Mouse (Mus musculus) G1E (cell line): Measurements from ENCODE around the gene Ppil4.

Experiments
- CTCF ChIP-seq: IDR thresholded peaks from 2 replicates; pipeline ENCODE4 v1.5.1; 2012; ENCODE audit warnings: low read depth, low read length, inconsistent platforms, mixed read lengths
- GATA1 ChIP-seq: IDR thresholded peaks from 2 replicates; pipeline ENCODE4 v1.6.1; 2012; ENCODE audit warnings: borderline replicate concordance, low read length, inconsistent platforms, mixed read lengths
- TAL1 ChIP-seq: conservative IDR thresholded peaks from 2 replicates; pipeline ENCODE4 v1.6.1; 2012; ENCODE audit warnings: low read depth, low read length, inconsistent platforms, mixed read lengths

- TF ChIP-seq CTCF (no peak), GATA1 (no peak), TAL1 (no peak)
These were observed 32.6 kb downstream of the Ppil4 start for GRCm38 (mm10) chr10:7825281-7825665.
